Mouse (Mus musculus) induced T-regulatory cell, adult 2 months (primary cell): ENCODE measurements at regions not wholly inside any gene's neighbourhood (a gene's known extent, or its start where the extent isn't known, plus 50 kb on each side); places are given as distances from the start of the nearest gene placed in this dataset.

Experiments
- DNase-seq: peaks from one replicate; pipeline ENCODE4 v3.0.0-alpha.2; 2012; ENCODE audit warnings: low read depth

DNA sequence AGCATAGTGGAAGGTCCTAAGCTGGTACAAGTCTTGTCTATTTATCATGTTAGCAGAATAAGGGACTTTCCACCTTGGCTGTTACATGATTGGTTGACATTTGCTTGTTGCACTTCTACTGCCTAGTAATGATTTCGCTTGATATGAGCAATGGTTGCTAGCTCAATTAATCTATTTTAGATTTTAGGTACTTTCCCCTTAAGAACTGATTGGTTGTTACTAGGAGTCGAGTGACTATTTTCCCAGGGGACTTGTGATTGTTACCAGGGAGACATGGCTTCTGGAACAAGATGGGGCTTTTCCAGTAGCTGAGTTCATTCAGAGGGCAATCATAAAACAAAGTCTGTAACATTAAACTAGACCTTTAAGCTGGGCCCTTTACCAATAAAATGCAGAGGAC lies 100.9 kb downstream of the Nup35 start:
- peak; percentile 41 for DNase-seq

DNA sequence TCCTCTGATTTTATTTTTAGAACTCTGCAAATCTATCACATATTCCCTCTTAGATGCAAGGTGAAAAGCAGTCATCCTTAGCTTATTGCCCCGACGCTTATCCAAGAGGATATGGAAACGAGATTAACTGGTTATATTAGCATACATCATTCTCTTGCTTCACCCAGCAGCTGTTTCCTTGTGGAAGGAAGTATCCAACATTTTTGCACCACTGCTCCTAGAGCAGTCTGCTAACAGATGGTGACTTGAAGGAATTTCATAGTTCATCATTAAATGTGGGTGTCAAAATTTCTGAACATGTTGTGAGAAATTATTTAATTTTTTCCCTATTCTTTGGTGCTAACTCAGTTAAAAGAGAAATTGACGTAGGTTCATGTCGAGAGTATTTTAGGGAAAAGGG lies 107.0 kb downstream of the Nup35 start:
- no peak for DNase-seq

DNA sequence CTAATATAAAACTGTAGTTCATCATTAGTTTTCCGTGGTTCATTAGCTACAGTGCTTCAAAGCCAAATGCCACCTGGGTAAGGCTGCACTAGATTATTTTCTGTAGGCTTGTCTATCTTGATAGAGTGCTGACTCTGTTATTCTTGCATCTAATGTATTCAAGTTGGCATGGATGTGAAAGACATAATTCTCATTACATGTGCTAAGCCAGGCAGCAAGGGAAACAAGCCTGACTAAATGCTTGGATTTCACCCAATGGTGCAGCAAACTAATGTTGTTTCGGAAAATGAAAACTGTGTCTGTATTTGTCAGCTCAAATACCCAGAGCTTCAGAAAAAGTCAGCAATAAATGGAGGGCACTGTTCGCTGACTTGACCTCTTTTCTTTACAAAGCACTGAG lies 114.3 kb downstream of the Nup35 start:
- DNase-seq, result no peak

DNA sequence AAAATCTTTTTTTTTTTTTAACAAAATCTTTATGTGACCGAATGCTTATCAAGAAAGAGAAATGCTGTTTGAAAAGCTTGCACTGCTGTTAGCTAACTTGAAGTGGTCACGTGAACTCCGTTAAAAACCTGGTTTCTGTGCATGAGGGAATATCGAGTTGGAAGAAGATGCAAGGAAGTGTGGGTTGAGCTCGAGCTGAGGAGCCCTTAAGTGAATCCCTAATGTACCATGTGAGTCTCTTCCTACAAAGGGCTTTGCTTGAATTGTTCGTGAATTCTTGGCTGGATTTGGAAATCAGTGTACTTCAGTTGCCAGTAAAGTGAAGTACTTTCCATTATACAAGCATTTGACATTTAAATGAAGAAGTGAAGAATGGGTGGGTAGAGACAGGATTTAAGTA lies 129.7 kb downstream of the Nup35 start:
- DNase-seq, result no peak

DNA sequence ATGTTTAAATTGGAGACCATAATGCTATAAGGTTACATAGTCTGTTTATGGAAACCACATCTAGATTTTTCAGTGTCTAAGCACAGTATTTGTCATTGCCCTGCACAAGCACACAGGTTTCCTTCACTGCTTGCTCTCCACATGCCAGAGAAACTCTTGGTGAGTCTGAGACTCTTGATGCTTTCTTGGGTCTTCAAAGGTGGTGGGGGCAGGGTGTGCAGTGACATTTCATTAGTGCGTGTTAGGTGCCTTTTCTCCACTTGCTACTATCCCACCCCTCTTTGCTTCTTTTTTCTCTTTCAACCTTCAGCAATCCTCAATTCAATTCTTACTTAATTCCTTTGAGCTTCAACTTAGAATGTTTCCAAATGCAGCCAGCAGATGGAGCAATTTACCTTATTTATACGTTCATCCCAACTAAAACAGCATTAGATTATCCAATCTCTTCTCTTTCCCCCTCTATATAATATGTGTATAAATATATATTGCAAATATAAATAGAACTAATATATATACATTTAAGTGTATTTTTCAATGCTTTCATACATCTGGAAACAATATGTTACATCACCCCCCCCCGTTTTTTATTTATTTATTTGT lies 145.1 kb downstream of the Nup35 start:
- DNase-seq, result peak; percentile 24

DNA sequence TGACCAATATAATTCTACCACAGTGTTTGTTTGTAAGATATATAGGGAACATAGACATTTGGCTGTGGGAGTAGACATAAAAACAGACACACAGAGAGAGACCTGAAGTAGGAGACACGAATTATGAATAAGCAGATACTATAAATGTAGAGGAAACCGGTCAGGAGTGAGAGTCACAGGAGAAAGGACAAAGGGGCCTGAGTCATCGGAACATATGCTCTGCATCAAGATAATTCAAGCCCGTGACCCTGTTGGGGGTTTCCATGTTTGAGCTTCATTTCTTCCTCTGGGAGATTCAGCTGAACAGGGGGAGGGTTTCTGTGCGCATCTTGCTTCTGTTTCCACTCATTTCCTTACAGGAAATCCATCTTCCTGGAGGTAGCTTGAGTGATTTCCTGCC lies 154.1 kb downstream of the Nup35 start:
- no peak for DNase-seq

DNA sequence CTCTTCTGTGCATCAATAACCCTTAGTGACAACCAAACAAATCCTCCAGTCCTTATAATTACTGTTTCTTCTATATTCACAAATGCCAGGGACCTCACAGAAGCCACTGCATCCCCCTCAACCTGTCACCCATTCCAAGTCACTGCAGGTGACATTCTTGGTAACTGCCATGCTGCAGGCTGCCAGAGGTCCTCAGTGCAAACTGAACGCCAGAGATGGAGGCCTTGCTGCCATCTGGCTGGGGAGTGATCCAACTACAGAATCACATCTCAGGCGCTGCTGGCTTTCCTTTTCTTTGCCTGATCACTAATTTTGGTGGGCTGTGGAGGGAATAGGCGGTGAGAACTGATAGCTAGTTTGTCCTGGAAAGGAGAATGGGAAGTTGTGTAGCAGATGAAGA lies 155.4 kb downstream of the Nup35 start:
- DNase-seq, result no peak

DNA sequence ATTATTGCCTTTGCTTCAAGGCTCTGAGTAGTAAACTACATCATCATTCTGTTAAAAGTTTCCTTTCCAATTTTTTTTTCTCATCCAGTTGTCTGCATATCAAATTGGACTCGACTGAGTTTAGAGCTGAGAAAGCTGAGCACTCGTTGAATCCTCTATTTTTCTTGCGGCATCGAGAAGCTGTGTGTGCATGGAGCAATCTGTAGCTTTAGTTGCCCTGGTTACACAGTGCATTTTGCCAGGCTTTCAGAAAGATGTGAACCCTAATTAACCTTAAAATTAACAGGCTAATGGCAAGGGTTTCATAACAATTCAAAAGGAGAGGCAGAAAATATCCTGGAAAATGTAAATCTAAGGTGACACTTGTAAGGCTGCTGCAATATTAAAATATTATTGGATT lies 169.3 kb downstream of the Nup35 start:
- no peak for DNase-seq

DNA sequence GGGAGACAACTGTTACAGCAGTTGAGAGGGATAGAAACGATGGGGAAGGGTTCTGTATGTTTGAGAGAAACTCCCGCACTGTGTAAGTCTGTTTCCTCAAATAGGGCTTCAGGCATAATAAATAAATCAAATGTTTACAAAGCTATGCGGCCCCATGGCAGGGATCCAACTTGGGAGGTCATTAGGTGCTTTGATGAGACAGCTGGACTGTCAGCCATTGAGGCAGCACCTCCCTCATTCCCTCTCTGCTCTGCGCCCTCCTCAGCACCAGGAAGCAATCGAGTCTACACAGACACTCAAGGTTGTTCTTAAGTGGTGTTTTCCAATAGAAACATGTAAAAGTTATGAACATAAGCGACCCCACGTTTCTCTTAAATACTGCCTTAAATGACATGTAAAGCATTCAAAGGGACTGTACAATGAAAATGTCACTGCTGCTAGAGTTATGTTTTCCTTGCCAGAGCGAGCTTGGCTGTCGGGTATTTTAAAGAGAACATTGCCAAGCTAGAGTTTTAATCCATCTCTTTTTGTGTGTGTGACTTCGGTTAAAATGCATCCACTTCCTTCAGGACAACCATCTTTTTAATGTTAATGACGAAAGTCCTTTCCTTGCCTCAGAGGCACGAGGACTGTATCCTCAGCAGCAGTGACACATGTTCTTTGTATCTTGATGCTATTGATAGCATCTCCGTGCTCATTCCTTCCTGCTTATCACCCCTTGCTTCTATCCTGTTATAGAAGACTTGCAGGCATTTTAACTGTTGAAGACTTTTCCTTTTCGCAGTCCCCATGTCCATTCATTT lies 176.5 kb downstream of the Nup35 start:
- DNase-seq, result no peak

DNA sequence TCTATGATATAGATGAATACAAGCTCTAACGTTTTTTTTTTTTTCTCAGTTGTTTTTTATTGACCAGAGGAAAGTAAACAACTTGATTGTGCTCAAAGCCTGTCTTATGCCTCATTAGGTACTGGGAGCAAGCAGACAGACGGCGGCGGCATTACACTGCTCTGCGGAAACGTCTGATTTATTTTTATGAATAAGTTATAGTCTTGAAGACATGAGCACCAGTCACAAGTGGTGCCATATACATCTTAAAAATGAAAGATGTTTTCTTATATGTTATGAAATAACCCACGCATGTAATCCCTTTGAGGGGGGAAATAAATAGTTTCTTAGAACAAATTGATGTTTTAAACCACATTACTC lies 177.1 kb downstream of the Nup35 start:
- no peak for DNase-seq

DNA sequence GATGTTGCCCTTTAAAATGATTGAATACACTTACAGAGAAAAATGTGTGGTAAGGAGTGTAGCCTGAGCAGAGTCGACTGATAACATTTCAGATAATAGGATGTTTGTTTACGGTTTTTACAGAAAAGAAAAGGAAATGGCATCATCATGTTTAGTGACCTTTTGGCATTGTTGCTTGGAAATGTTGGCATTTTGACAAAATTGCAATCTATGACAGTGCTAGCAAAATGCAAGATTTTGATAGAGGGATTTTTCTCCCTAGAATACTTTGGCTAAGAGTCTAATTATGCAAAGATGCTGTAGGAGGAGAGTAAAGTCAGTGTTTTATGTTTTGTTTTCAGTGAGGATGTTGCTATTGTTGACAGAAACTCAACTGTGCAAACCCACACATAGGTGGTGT lies 202.2 kb downstream of the Nup35 start:
- DNase-seq, result no peak

DNA sequence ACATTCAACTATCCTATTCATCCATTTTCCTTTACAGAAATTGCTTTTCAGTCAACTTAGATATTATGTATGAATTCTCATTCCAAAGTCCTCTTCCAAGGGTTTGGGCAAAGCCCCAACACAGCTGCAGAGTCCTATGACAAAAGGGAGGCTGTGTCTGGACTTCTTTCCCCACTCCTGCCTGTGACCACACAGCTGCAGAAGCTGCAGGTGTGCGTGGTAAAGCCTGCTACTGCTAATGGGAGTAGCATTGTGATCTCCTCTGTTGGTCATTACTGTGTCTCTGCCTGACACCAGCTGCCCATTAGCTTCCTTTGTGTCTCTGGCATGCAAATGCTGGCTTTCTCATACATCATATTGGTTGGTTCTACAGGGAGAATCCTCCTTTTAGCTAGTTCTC lies 234.0 kb downstream of the Nup35 start:
- no peak for DNase-seq

DNA sequence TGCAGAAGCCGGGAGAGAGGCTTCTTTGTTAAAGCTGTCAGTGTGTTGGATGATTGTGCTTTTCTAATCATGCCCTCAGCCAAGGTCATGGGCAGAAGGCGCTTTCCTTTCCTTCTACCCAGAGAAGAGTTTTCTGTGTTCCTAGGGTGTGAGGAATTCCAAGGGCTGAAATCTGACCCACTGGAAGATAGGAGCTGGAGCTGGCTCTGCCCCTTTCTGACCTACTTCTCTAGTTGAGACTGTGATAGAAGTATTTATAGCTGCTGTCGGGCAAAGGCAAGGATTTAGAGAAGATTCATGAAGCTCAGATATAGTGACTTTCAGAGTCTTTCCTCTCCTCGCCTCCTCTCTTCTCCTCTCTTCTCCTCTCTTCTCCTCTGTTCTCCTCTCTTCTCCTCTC lies 238.2 kb downstream of the Nup35 start:
- no peak for DNase-seq

DNA sequence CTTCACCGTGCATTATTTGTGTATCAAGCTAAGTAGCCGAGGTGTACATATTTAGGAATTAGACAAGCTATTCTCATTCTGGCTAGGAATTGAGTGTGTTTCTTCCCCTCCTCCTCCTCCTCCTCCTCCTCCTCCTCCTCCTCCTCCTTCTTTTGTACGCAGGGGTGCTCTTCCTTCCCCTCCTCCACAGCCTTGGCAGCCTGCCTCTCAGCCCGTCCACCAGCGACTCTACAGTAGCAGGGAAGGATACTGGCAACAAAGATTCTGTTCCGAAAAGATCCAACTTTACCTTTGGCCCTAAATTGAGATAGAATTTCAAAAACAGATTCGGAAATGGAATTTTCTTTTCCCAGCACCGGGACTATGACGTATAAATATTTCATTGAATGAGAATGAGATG lies 253.0 kb downstream of the Nup35 start:
- no peak for DNase-seq

DNA sequence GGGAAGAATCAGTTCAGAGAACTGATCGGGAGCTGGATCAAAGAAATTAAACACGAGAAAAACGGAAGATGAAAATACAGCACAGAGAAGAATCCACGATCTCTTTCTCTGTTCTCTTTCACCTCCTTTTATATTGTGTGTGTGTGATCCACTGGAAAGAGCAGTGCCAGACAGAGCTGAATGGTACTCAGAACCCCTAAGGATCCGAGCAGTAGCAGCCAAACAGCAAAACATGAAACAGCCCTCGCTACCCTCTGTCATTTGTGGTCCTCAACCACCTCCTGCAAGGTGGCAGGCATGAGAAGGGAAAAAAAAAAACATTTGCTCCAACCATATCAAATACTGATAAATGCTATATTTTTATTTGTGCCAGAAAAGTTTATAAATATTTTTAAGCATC lies 253.4 kb downstream of the Nup35 start:
- DNase-seq, result no peak

DNA sequence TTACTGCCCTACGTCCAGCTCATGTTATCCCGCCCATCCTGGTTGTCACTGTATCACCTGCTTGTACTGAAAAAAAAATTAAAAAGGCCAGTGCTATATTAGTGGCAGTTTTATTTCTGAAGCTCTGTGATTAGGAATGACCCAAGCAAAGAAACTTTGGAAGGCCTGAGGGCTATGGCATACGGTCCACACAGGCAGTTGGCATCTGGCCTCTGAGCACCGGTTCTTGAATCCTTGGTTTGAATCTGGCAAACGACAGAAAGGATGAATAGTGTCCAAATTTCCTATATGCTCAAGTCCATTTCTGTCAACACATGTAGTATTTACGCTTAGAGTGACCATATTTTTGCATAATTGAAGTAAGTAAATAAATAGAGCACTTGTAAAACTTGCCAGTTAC lies 254.3 kb downstream of the Nup35 start:
- no peak for DNase-seq

DNA sequence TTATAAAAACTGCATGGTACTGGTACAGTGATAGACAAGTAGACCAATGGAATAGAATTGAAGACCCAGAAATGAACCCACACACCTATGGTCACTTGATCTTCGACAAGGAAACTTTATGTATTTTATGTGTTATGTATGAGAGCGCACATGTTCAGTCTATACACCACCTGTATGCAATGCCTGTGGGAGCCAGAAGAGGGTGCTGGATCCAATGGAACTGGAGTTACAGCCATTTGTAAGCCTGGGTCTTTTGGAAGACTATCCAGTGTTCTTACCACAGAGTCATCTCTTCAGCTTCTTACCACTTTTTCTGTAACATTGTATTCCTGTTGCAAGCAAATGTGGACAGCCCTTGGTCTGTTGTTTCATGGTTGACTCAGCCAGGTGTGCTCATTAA lies 261.4 kb downstream of the Nup35 start:
- DNase-seq, result no peak

DNA sequence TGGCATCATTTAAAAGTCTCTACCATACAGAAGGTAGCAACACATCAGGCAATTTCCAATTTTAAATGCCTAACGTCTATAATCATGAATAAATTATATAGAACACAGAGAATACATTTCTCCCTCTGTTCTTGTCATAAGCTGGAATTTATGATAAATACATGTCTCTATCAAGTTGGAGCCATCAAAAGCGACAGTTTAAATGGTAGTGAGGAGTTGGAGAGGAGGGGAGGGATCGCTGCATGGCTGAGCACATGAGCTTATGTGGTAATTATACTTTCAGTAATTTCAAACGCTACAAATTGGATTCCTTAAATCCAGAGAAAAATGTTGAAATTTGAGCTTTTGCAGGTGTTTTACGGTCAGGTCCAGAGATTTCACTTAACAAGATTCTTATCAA lies 267.2 kb downstream of the Nup35 start:
- DNase-seq, result no peak

DNA sequence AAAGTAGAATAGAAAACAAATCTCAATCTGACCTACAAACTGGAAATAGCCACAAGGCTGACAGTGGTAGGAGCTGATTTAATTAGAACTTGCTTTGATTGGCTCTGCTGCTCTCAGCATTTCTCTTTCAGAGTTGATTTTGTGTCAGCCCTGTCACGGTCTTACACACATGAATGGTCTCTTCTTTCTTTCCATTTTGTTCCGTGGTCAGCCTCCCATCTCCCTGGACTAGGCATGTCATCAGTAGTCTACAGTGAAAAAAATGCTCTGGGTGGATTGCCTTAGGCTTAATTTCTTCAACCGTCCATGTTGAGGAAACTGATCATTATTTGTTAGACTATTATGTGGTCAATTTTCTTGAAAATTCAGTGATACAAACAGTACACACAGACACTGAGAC lies 285.0 kb downstream of the Nup35 start:
- no peak for DNase-seq

DNA sequence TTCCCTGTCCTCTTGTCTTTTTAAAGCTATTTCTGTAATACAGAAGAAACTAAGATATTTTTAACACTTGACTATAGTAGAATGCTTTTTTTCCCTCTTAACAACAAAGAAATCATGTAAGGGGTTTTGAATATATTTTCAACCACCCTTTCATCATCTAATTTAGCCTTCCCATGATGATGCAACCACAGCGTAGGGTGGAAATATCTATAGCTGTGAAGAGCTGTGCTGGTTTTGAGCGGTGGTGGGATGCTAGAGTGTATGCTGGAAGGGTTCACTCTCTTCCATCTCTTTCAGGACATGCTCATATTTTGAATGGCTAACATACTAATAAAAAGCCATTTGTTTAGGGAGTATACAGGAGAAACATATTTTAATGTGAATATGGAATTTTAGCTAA lies 296.4 kb downstream of the Nup35 start:
- no peak for DNase-seq

DNA sequence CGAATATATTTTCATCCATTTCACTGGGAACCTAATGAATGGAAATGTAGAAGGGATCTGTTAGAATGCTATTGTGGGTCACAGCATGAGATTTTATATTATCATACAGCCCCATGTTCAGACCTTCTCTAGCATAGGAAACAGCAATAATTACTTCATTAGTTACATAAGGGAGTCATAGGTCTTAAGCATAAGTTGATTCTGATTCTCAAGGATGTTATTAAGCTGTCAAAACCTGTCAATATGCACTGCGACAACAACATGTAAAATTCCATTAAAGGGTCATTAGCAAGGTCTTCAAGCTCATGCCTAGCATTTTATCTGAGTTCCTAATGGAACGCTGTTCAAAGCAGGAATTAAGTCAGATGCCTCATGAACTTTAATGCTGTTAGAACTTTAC lies 328.5 kb downstream of the Nup35 start:
- DNase-seq, result no peak

DNA sequence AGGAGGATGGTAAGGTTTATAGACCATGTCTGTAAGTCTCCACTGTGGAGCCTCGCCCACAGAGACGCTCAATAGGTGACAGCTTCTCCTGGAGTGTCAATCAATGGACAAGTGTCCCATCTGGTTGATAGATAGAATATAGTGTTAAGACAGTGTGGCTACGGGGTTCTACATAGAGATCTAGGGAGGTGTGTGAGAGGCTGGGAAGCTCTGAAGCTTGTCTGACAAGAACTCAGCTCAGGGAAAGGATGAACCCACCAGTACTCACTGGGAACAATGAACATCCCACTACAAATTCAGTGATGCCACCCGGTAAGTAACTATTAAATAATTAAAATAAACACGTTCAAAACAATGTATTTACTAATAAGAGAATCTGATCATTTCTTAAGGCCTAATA lies 349.7 kb downstream of the Nup35 start:
- no peak for DNase-seq

DNA sequence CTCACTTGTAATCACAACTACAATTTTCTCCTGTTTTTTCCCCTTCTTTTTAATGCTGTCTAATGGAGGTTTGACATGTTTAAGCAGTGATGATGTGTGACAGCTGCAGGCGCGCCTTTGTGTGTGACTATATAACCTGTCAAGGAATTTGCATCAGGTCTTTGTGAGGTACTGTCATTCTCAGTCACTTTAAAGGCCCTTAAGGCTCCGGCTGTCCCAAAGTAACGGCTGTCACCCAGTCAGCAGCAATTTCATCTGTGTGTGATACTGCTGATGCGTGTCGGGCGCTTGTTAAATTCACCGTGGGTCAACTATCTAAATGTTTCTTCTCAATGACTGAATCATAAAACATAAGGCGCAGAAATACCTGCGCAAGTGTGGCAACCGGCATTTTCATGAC lies 350.2 kb downstream of the Nup35 start:
- DNase-seq, result no peak

DNA sequence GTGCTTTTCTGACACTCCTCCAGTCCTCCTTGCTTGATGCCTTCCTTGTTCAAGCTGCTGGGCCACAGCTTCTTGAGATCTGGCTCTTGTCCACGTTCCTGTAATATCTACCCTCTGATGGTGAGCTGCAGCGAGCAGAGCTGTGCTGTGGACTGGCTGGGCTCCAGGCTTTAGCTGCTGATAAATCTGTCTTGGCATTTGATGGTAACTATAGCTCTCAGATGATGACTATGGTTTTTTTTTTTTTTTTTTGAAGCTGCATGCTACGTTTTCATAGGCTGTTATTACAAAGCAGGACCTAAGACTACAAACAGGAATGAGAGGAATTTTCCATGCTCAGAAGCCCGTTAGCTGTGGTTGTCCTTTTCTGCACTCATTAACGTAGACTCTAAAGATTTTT lies 352.3 kb downstream of the Nup35 start:
- DNase-seq, result no peak
